Mouse (Mus musculus) olfactory bulb, adult 2 months (tissue): ENCODE measurements around the gene Gprin1.

Source experiments
- CTCF ChIP-seq: fragments of 200-500 bp; IDR thresholded peaks from 2 replicates; pipeline ENCODE4 v1.5.1; 2012; ENCODE audit warnings: low read depth, mild to moderate bottlenecking, low read length, moderate library complexity; ENCODE audit not compliant: insufficient read depth
- POLR2A ChIP-seq: fragments of 200-500 bp; IDR thresholded peaks from 2 replicates; pipeline ENCODE4 v1.6.1; 2012; ENCODE audit warnings: mild to moderate bottlenecking, low read depth, low read length, moderate library complexity; ENCODE audit not compliant: insufficient read depth

DNA sequence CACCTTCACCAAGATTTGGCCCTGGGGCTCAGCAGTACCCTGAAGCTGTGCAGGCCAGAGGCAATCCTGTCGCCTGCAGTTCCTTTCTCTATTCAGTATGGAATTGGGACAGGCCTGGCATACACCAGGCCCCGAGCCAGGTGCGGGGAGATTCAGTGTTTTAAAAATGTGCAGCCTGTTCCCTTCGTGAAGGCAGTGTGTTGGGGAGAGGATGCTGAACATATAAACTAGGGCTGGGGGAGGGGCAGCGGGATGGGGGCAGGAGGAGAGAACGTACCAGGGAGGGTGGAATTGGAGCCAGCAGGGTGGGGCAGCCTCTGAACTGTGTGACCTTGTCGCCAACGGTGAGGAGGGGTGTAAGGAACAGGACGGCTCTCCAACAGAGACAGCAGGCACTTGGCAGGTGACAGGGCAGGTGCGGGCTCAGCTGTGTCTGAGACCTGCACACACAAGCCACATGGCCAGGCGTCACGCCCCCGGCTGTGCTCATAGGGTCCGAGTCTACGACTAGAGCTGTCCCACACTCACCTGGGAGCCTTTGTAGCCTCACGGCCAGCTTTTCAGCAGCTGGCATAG lies 44.4 kb upstream of the Gprin1 start:
- TF ChIP-seq CTCF: no peak
- no peak for TF ChIP-seq POLR2A
